Mouse (Mus musculus) lung, postnatal 4 days (tissue): ENCODE data around the gene Ogn.

Source experiments
- DNase-seq, 2 experiments: peaks; one replicate each; pipeline ENCODE4 v3.0.0; 2021

Gene Ogn

DNA sequence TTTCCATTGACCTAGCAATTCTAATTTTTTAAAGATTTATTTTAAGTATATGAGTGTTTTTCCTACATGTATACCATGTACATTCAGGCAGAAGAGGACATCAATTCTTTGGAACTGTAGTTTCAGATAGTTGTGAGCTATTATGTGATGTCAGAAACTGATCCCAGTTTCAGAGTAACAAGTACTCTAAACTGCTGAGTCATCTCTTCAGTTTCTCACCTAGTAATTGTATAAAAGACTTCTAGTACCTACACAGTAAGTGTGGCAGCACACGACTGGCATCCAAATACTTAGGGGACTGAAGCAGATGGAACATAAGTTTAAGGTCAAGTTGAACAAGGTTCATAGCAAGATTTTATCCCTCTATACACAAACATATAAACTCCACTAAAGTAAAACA is 38.2 kb downstream of the Ogn start:
- DNase-seq: no peak

DNA sequence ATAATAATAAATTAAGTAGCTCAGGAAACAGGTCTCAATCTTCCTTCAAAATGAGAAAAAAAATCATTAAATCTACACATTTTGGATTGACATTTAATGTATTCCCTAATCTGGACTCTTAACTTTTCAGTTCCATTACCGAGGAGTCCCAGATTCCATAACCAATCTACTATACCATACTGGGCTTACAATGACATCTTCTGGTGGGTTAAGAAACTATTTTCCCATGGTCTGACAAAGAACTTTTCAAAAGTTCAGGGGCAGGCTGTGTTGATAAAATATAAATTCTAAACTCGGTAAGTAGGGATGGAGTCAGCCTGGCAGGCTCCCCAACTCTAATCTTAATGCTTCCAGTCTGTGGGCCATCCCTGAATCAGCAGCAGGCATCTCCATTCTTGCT is 43.3 kb downstream of the Ogn start:
- no peak for DNase-seq

DNA sequence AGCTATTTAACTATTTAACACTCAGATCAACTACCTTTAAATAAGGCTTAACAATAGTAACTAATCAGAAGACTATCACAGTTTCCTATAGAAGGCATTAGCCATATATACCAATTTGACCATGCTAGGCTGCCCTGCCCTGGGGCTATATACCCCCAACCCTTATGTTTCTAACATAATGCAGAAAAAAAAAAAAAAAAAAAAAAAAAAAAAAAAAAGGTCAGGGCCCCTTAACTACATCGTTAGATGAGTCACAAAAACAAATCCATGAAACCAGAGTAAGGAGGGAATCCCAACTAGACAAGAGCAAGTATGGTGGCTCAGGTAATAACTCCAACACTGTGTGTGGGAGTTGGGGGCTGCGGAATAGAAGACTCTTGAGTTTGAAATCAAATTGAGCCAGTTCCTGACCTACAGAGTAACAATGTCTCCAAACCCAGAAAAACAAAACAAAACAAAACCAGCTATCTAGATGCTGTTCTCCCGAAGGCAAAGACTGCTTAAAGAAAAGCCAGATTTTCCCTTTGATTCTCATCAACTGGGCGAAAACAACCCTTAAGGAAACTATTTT is 44.0 kb downstream of the Ogn start:
- DNase-seq: no peak

DNA sequence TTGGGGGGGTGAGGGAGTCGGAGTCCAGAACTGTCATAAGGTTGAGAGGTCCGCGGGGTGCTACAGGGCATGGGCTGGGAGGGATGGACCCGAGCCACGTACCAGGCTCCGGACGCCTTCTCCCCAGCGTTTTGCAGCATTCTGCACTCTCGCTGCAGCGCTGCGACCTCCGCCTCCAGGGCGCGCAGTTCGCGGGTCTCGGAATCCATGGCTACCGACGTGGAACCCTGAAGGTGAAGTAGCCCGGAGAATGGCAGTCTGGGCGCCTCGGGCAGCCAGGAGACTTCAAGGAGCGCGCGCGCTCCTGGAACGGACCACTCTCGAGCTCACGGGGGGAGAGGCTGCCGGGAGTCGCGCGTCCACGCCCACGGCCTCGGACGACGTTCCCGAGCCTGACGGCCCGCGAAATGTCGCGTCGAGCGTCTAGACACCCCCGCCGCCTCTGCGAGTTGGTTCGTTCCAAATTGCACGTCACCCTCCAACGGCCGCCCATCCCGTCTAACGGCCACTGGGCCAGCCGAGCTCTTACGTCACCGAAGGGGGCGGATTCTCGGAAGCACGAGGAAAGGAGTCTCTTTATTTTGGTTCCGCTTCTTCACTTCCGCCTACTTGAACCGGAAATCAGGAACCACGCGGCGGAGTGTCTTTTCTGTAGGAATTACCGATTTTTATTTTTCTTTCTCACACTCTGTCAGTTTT is 44.8 kb downstream of the Ogn start, which contains the start of the genes Cenpp and Nol8:
Gene Cenpp, minus strand, starts transcription at position 305 of the 699 bp plus-strand sequence.
Gene Nol8, plus strand, starts transcription at position 598 of the 699 bp plus-strand sequence.
- peak; percentile 100 for DNase-seq

DNA sequence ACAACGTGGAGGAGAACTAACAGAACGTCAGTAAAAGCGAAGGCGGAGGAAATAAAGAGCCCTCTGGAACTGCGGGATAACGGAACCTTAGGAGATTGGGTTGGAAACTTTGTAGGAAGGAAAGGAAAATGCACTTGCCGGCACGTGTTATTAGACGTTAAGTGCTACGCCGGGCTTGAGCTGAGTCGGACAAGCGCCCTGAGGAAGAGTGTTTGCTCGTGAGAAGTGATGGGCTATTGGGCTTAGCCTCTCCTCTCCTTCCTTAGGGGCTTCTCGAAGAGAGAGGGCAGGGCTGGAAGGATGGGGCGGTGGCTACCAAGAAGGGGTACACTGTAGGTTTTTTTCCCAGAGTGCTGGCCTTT is 45.3 kb downstream of the Ogn start:
- peak in 1 of 2 experiments; percentile 60 for DNase-seq
